Comparison of ENCODE assay signal across 8 mouse cellular contexts in the genomic region with DNA sequence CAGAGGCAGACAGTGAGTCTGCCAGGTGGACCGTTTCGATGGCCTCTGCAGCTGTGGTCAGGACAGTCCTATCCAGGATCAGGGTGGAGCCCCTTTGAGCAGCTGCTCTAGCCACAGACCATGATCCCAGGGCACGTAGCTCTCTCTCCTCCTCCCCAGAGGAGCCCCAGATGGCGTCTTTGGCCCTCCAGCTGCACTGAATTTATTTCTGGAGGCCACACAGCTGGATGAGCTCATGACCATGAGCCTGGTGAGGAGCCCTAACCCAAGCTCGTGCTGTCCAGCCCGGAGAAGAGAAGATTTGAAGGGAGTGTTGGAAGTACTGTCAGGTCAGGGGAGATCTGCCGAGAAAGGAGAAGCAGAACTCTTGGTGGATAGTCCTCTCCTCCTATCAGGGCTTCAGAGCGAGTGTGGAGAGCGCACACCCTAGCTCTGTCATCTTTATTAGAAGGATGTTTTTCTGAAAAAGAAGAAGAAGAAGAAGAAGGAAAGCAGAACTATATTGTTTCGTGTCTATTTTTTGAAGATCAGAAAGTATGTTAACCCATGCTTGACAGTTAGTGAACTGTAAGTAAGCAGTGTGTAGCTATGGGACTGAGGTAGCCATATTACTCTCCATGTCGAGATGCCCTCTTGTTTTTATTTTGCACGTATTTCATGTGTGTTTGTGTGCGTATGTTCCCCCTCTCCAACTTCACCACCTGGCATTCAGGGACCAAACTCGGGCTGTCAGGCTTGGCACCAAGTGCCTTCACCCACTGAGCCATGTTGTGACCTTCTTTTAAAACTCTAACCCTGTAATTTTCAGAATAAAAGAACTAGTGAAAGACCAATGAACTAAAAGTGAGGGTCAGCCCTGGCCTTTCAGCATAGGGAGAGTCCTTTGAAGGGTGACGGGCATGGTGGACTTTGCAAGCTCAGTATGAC. TPM values are rescaled to one million over a fixed set of nuclear protein-coding genes. Genes with fewer than 3 reads are reported as not detected.
DNase-seq lines count a peak whose midpoint lies in the region; ATAC-seq lines count a peak whose summit lies in the region.

No protein-coding gene starts in this region.

- DNase-seq in A20 (ENCODE audit: low read depth, low spot score), result peak; percentile 95
- DNase-seq in lung, postnatal 25 days (ENCODE audit: low spot score), result peak; percentile 35
- peak; percentile 56 for DNase-seq in testis, postnatal 14 days (ENCODE audit: low spot score)
- no peak for DNase-seq in yolk sac, embryonic 10.5 days (ENCODE audit: low spot score)
- DNase-seq in cerebellum, adult 11 months, result no peak
- no peak for DNase-seq in layer of hippocampus, adult 9-10 months (ENCODE audit: low spot score)

- WGBS in intestine, embryonic 16.5 days, result 69% methylated on average over 15 of the region's 15 CpGs

- ATAC-seq in erythroblast, adult 5-6 weeks (replicated peaks; ENCODE audit: low FRiP score, poor library complexity, severe bottlenecking), result 0 out of 2 replicates have a peak, but pooled peaks have one; percentile 26
- peak; percentile 68; the same call in 1 of the 2 replicates for ATAC-seq in intestine, embryonic 16.5 days

- no peaks in the 10 kb centered on the region for H3K9me3 ChIP-seq in intestine, embryonic 16.5 days (ENCODE audit: control insufficient read depth, low read length)

- no peak overlapping the region for H3K9ac ChIP-seq in intestine, embryonic 16.5 days (ENCODE audit: low read depth, low read length)

- H3K27ac ChIP-seq in intestine, embryonic 16.5 days (ENCODE audit: low read length), result peak overlapping the region; percentile 36; the same call in 1 of the 2 replicates

- H3K36me3 ChIP-seq in intestine, embryonic 16.5 days (ENCODE audit: control insufficient read depth, insufficient read depth, low read length), result peaks cover 4% of the 10 kb centered on the region; the same call in 1 of the 2 replicates

- no peaks in the 10 kb centered on the region for H3K27me3 ChIP-seq in intestine, embryonic 16.5 days (replicated peaks; ENCODE audit: control insufficient read depth, insufficient read depth, low read length)

- no peak overlapping the region for H3K4me2 ChIP-seq in intestine, embryonic 16.5 days (ENCODE audit: low read depth, low read length)

- no peaks in the 10 kb centered on the region for H3K4me1 ChIP-seq in intestine, embryonic 16.5 days (ENCODE audit: control insufficient read depth, insufficient read depth, low read length)

- H3K4me3 ChIP-seq in intestine, embryonic 16.5 days (ENCODE audit: low read length), result no peak overlapping the region

RNA-seq across cellular contexts. Expression of a gene that starts 38.4 kb away (rescaled TPM):
- not detected in 2 replicates for total RNA-seq in erythroblast, adult 5-6 weeks (2015; ENCODE audit: low replicate concordance)
- not detected in 2 replicates for total RNA-seq in erythroblast, adult 5-6 weeks (2017; ENCODE audit: low replicate concordance)
- polyA plus RNA-seq in intestine, embryonic 16.5 days (2015; fragmentation: Nextera tagmentation; extraction: Ambion mirVana), result 3.7 TPM in 2 replicates

Comparison
In these comparisons a context has a peak if more than half of its experiments do, and no peak if none do; other contexts are left out.
1. DNase-seq: peak in A20 (single experiment), lung, postnatal 25 days (single experiment) and testis, postnatal 14 days (single experiment); none in yolk sac, embryonic 10.5 days (single experiment), cerebellum, adult 11 months (single experiment) and layer of hippocampus, adult 9-10 months (single experiment).